ENCODE assay signal across 24 mouse cellular contexts in the genomic region with DNA sequence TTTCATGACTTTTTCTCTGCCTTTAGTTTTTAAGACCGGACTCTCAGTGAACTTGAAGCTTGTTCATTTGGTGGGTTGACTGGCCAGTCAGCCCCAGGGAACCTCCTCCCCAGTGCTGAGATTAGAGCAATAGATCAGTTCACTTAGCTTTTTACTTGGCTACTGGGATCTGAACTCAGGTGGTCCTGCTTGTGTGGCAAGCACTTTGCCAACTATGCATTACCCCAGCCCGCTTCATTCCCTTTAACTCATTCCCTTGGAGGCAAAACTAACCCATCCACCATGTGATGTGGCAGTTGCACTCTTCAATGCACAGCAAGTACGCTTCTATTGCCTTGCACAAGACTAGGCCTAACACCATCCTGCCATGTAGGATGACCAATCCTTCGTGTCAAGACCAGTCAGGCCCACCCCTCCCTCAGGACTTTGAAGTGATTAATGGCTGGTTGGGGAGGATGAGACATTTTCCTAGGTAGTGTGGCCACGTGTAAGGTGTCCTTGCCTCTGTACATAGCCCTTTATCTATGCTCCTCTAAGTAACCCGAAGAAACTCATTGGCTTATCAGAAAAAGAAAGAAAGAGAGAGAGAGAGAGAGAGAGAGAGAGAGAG. TPM values are rescaled to one million over a fixed set of nuclear protein-coding genes. Genes with fewer than 3 reads are reported as not detected.
DNase-seq lines count a peak whose midpoint lies in the region; ATAC-seq and TF ChIP-seq lines count a peak whose summit lies in the region.
"Had no signal": no experiment of that assay in that cellular context is flagged by ENCODE, and none has a peak within 500 bp of the region (broad histone marks: within the 10 kb centered on the region; RNA-seq: fewer than 3 reads in every experiment).

No protein-coding gene starts in this region.

- H3K27ac ChIP-seq in heart, postnatal 0 days (ENCODE audit: low read depth): no peak overlapping the region; the same call in 1 of the 2 replicates
- no peak overlapping the region for H3K27ac ChIP-seq in embryonic facial prominence, embryonic 10.5 days (replicated peaks)
- H3K27ac ChIP-seq: embryonic facial prominence, embryonic 12.5 days; forebrain, embryonic 15.5 days; heart, embryonic 10.5 days; hindbrain, embryonic 15.5 days had no signal

- H3K9ac ChIP-seq in heart, postnatal 0 days (replicated peaks; ENCODE audit: low read depth, low read length): no peak overlapping the region
- H3K9ac ChIP-seq: embryonic facial prominence, embryonic 12.5 days; forebrain, embryonic 15.5 days; hindbrain, embryonic 15.5 days had no signal

- DNase-seq in heart, postnatal 0 days (ENCODE audit: low spot score): no peak
- DNase-seq in heart, postnatal 36 days: no peak
- DNase-seq in thymus, postnatal 14 days: peak; percentile 37
- no peak for DNase-seq in thymus, adult 18-20 months
- DNase-seq in induced T-regulatory cell, adult 2 months (ENCODE audit: low read depth): peak; percentile 58
- DNase-seq in embryonic facial prominence, embryonic 10.5 days (ENCODE audit: low spot score): no peak
- no peak for DNase-seq in kidney, adult 9 months
- DNase-seq: adrenal gland, adult 2 months; adrenal gland, postnatal 36 days; cerebellum, adult 11 months; cerebellum, adult 8-10 months; cerebellum, postnatal 14 days; embryo, embryonic 11 days; gastrocnemius, postnatal 36 days had no signal

- H3K4me1 ChIP-seq in heart, postnatal 0 days (ENCODE audit: control insufficient read depth, insufficient read depth): no peaks in the 10 kb centered on the region
- no peaks in the 10 kb centered on the region for H3K4me1 ChIP-seq in embryonic facial prominence, embryonic 10.5 days
- H3K4me1 ChIP-seq: embryonic facial prominence, embryonic 12.5 days; forebrain, embryonic 15.5 days; heart, embryonic 10.5 days; hindbrain, embryonic 15.5 days had no signal

- no peak overlapping the region; the same call in 1 of the 2 replicates for H3K4me3 ChIP-seq in heart, postnatal 0 days (ENCODE audit: low read depth, low read length)
- H3K4me3 ChIP-seq in embryonic facial prominence, embryonic 10.5 days: no peak overlapping the region
- H3K4me3 ChIP-seq: embryonic facial prominence, embryonic 12.5 days; forebrain, embryonic 15.5 days; heart, embryonic 10.5 days; hindbrain, embryonic 15.5 days had no signal

- no peaks in the 10 kb centered on the region for H3K9me3 ChIP-seq in heart, postnatal 0 days (replicated peaks; ENCODE audit: control insufficient read depth, low read length)
- no peaks in the 10 kb centered on the region for H3K9me3 ChIP-seq in embryonic facial prominence, embryonic 10.5 days
- H3K9me3 ChIP-seq: embryonic facial prominence, embryonic 12.5 days; forebrain, embryonic 15.5 days; heart, embryonic 10.5 days; hindbrain, embryonic 15.5 days had no signal

- TF ChIP-seq EP300 in heart, postnatal 0 days (IDR thresholded peaks at IDR 0.05; ENCODE audit: low read depth): no peak

- H3K36me3 ChIP-seq in heart, postnatal 0 days (replicated peaks; ENCODE audit: control insufficient read depth, insufficient read depth, low read length): no peaks in the 10 kb centered on the region
- no peaks in the 10 kb centered on the region for H3K36me3 ChIP-seq in embryonic facial prominence, embryonic 10.5 days (replicated peaks)
- H3K36me3 ChIP-seq: embryonic facial prominence, embryonic 12.5 days; forebrain, embryonic 15.5 days; heart, embryonic 10.5 days; hindbrain, embryonic 15.5 days had no signal

- WGBS in heart, postnatal 0 days: 74% methylated on average over 6 of the region's 6 CpGs
- WGBS in embryonic facial prominence, embryonic 10.5 days: 85% methylated on average over 6 of the region's 6 CpGs

- no peak for ATAC-seq in heart, postnatal 0 days (ENCODE audit: insufficient read depth, low read depth)
- ATAC-seq: forebrain, embryonic 15.5 days had no signal

- H3K27me3 ChIP-seq in heart, postnatal 0 days (ENCODE audit: control insufficient read depth, insufficient read depth, low read length): no peaks in the 10 kb centered on the region
- no peaks in the 10 kb centered on the region for H3K27me3 ChIP-seq in embryonic facial prominence, embryonic 10.5 days (replicated peaks; ENCODE audit: low read depth, poor library complexity, severe bottlenecking)
- H3K27me3 ChIP-seq: embryonic facial prominence, embryonic 12.5 days; forebrain, embryonic 15.5 days; hindbrain, embryonic 15.5 days had no signal

- intact Hi-C loops in heart, postnatal 36 days (cut with DNase I): no loop called here

- TF ChIP-seq CTCF in heart, postnatal 0 days (IDR thresholded peaks at IDR 0.05; ENCODE audit: low read depth): no peak

- peak overlapping the region; percentile 9; the same call in 1 of the 2 replicates for H3K4me2 ChIP-seq in heart, postnatal 0 days (ENCODE audit: low read depth, low read length)
- H3K4me2 ChIP-seq: embryonic facial prominence, embryonic 12.5 days; forebrain, embryonic 15.5 days; hindbrain, embryonic 15.5 days had no signal

RNA-seq across cellular contexts. Expression of a gene that starts 2.7 kb away (rescaled TPM):
- total RNA-seq in heart, postnatal 0 days (2014; rRNA removed; ENCODE audit: low replicate concordance): 0.12 TPM in 1 of 2 replicates, not detected in the other
- 0.11 and 0.26 TPM in 2 replicates for polyA plus RNA-seq in heart, postnatal 0 days (2015; fragmentation: Nextera tagmentation; extraction: Ambion mirVana)
- total RNA-seq in heart, postnatal 36 days (2021): under 1 TPM; 0.27 to 0.31 TPM
- 0.45 TPM in 1 of 2 replicates, not detected in the other for polyA plus RNA-seq in embryonic facial prominence, embryonic 10.5 days (2016; fragmentation: Nextera tagmentation; extraction: Ambion mirVana)
- total RNA-seq: gastrocnemius, adult 8-10 months had no signal
- polyA plus RNA-seq: forebrain, embryonic 11.5 days; forebrain, embryonic 15.5 days had no signal

RNA-seq across cellular contexts. Expression of a gene that starts 24.5 kb away (rescaled TPM):
- total RNA-seq in heart, postnatal 0 days (2014; rRNA removed; ENCODE audit: low replicate concordance): 0.15 TPM in 1 of 2 replicates, not detected in the other
- not detected in 2 replicates for polyA plus RNA-seq in heart, postnatal 0 days (2015; fragmentation: Nextera tagmentation; extraction: Ambion mirVana)
- total RNA-seq in heart, postnatal 36 days (2021): under 1 TPM; 0.19 to 0.22 TPM
- polyA plus RNA-seq in embryonic facial prominence, embryonic 10.5 days (2016; fragmentation: Nextera tagmentation; extraction: Ambion mirVana): not detected in 2 replicates
- total RNA-seq: ES-E14; gastrocnemius, adult 8-10 months; gastrocnemius, postnatal 36 days had no signal
- polyA plus RNA-seq: brain, embryonic 14.5 days; embryonic facial prominence, embryonic 12.5 days; forebrain, embryonic 11.5 days; forebrain, embryonic 15.5 days; heart, embryonic 10.5 days; heart, embryonic 14.5 days; hindbrain, embryonic 11.5 days; hindbrain, embryonic 15.5 days had no signal

Comparison
In these comparisons a context has a peak if more than half of its experiments do, and no peak if none do; other contexts are left out.
1. DNase-seq: peak in thymus, postnatal 14 days (single experiment) and induced T-regulatory cell, adult 2 months (single experiment); none in heart, postnatal 0 days (single experiment), heart, postnatal 36 days (0 of 2), thymus, adult 18-20 months (0 of 2), embryonic facial prominence, embryonic 10.5 days (single experiment) and kidney, adult 9 months (single experiment).